Mouse (Mus musculus): Measurements from ENCODE around the gene Gdf3. TPM values are rescaled to one million over a fixed set of nuclear protein-coding genes. Genes with fewer than 3 reads are reported as not detected.

Gene Gdf3
- polyA plus RNA-seq, 1 experiment from 2014 or later, result 0.18 TPM

DNA sequence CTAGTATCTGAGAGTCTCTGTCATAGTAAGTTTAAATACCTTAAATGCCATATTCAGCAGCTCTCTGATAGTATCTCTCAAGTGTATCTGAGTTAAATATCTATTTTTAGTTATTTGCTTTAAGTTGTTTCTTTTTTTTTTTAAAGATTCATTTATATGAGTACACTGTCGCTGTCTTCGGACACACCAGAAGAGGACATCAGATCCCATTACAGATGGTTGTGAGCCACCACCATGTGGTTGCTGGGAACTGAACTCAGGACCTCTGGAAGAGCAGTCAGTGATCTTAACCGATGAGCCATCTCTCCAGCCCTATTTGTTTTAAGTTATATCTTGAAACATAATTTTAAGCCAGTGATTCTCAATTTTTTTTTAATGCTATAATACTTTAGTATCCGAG, 8.9 kb downstream of the Gdf3 start:
- Histone ChIP-seq H3K27ac (ENCODE audit: low read length) (no peak overlapping the region), H3K4me1 (ENCODE audit: control insufficient read depth, insufficient read depth, low read length) (0 out of 2 replicates have a peak, but pooled peaks cover 2% of the 10 kb centered on the region), H3K4me3 (replicated peaks; ENCODE audit: low read length) (no peak overlapping the region), H3K36me3 (ENCODE audit: control insufficient read depth, insufficient read depth, low read length) (no peaks in the 10 kb centered on the region), H3K4me2 (ENCODE audit: low read depth, low read length) (no peak overlapping the region), H3K9me3 (replicated peaks; ENCODE audit: control insufficient read depth, low read length) (no peaks in the 10 kb centered on the region), H3K27me3 (ENCODE audit: control insufficient read depth, insufficient read depth, low read length) (no peaks in the 10 kb centered on the region), H3K9ac (ENCODE audit: low read length) (no peak overlapping the region)
- no peak for ATAC-seq (ENCODE audit: insufficient read depth, low FRiP score)
- WGBS, result 85% methylated on average over 4 of the region's 4 CpGs

DNA sequence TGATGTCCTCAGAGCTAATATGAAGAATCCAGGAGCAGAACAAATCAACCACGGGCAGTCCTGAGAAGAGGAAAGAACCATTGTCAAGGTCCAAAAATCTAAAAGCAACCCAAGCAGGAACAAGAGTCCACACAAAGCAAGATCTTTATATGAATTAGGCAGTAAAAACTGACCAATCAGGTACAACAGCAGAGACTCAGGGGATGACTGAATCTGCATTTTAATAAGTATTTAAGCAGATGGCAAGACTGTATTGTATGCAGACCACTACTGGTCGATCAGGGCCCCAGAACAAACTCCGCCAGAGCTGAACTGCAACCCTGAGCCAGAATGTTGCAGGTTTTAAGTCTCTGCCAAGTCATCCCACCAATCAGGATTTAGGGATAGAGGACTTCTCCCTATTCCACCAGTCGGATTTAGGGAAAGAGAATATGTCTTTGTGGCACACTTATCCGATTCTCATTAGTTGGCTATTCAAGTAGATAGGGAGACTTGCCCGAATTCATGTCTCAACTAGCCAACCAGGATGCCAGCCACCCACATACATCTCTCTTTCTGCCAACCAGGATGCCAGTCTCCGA, 9.7 kb downstream of the Gdf3 start:
- Histone ChIP-seq H3K36me3 (ENCODE audit: control insufficient read depth, insufficient read depth, low read length) (no peaks in the 10 kb centered on the region), H3K9ac (ENCODE audit: low read length) (no peak overlapping the region), H3K4me2 (ENCODE audit: low read depth, low read length) (no peak overlapping the region), H3K9me3 (replicated peaks; ENCODE audit: control insufficient read depth, low read length) (no peaks in the 10 kb centered on the region), H3K4me3 (replicated peaks; ENCODE audit: low read length) (no peak overlapping the region), H3K27me3 (ENCODE audit: control insufficient read depth, insufficient read depth, low read length) (no peaks in the 10 kb centered on the region), H3K27ac (ENCODE audit: low read length) (no peak overlapping the region), H3K4me1 (ENCODE audit: control insufficient read depth, insufficient read depth, low read length) (0 out of 2 replicates have a peak, but pooled peaks cover 2% of the 10 kb centered on the region)
- ATAC-seq (ENCODE audit: insufficient read depth, low FRiP score), result no peak
- 84% methylated on average over 7 of the region's 7 CpGs for WGBS

DNA sequence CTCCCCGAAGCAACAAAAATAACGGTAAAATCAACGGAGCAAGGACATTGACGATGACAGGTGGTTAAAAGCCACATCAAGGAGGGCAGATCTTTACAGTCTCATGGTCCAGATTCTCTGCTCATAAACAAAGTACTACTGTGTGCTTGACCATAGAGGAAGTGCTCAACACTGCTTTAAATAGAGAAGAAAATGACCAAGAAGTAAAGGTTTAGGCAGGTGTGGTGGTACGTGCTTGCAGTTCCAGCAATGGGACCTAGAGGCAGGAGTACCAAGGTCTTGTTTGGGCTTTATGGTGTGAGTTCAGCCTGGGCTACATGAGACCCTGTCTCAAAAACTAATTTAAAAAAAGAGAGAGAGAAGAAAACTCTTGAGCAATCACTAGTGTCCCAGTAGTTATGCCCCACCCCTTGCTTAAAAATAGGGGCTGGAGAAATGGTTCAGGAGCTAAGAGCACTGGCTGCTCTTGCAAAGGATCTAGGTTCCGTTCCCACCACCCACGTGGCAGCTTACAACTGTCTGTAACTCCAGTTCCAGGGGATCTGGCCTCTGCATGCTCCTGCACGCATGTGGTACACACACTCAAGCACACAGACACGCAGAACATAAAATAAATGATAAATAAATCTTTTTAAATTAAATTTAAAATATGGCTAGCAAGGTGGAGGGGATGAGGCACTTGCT, 10.7 kb downstream of the Gdf3 start:
- no peak for ATAC-seq (ENCODE audit: insufficient read depth, low FRiP score)
- H3K9ac ChIP-seq (ENCODE audit: low read length), result no peak overlapping the region
- WGBS, result 81% methylated on average over 9 of the region's 9 CpGs
- no peak overlapping the region for H3K27ac ChIP-seq (ENCODE audit: low read length)
- H3K4me1 ChIP-seq (ENCODE audit: control insufficient read depth, insufficient read depth, low read length), result 0 out of 2 replicates have a peak, but pooled peaks cover 2% of the 10 kb centered on the region
- H3K9me3 ChIP-seq (replicated peaks; ENCODE audit: control insufficient read depth, low read length), result no peaks in the 10 kb centered on the region
- H3K27me3 ChIP-seq (ENCODE audit: control insufficient read depth, insufficient read depth, low read length), result no peaks in the 10 kb centered on the region
- no peak overlapping the region for H3K4me3 ChIP-seq (replicated peaks; ENCODE audit: low read length)
- no peaks in the 10 kb centered on the region for H3K36me3 ChIP-seq (ENCODE audit: control insufficient read depth, insufficient read depth, low read length)
- no peak overlapping the region for H3K4me2 ChIP-seq (ENCODE audit: low read depth, low read length)

DNA sequence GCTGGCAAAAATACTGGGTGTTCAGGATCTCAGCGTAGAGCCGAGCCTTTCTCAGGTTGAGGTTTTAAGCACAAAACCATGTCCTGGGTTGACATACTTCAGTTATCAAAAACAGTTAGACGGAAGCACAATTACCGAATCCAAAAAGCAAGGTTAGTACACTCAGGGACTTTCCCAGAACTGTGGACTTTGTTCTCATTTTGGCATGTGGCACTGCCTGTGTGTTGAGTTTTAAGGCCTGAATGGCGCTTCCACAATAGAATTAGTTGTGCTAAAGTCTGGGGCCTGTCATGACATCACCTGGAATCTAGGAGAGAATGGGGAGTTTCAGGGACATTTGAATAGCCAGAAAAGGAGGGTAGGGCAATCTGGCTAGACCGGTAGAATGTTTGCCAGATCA, 11.5 kb downstream of the Gdf3 start:
- Histone ChIP-seq H3K4me2 (ENCODE audit: low read depth, low read length) (no peak overlapping the region), H3K27me3 (ENCODE audit: control insufficient read depth, insufficient read depth, low read length) (no peaks in the 10 kb centered on the region), H3K9ac (ENCODE audit: low read length) (no peak overlapping the region), H3K36me3 (ENCODE audit: control insufficient read depth, insufficient read depth, low read length) (no peaks in the 10 kb centered on the region), H3K9me3 (replicated peaks; ENCODE audit: control insufficient read depth, low read length) (no peaks in the 10 kb centered on the region), H3K27ac (ENCODE audit: low read length) (no peak overlapping the region), H3K4me1 (ENCODE audit: control insufficient read depth, insufficient read depth, low read length) (0 out of 2 replicates have a peak, but pooled peaks cover 2% of the 10 kb centered on the region), H3K4me3 (replicated peaks; ENCODE audit: low read length) (no peak overlapping the region)
- ATAC-seq (ENCODE audit: insufficient read depth, low FRiP score), result no peak
- 77% methylated on average over 6 of the region's 6 CpGs for WGBS

DNA sequence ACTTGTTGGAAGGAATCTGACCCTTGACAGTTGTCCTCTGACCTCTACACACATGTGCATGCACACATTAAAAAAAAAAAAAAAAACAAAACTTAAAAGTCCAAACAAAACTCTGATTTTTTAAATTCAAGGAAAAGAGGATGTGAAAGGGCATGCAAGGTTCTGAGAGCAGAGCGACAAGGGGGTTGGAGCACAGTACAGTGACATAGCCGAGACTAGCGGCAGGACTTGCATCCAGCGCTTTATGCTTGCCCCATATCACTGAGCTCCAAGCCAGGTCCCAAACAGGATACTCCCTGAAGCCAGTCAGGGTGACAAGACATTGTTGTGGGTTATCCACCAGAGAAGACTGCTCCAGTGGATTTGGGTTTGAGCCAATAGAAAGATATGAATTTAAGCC, 11.9 kb downstream of the Gdf3 start:
- no peaks in the 10 kb centered on the region for H3K9me3 ChIP-seq (replicated peaks; ENCODE audit: control insufficient read depth, low read length)
- ATAC-seq (ENCODE audit: insufficient read depth, low FRiP score), result no peak
- 91% methylated on average over 4 of the region's 4 CpGs for WGBS

DNA sequence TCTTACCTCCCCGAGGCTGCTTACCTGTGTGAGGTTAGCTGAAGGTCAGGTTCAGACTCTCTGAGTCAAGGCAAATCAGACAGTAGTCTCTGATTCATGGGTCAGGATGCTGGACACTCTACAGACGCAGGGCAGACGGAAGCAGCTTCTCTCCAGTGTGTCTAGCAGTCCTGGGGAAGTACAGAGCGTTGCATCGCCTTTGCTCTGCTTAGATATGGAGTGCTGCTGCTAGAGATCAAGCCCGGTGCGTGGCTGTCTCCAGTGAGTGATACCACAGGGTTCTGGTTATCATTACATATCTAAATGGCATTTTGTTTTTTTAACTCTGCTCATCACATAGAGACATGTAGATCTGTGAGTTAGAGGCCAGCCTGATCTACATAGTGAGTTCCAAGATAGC, 13.3 kb downstream of the Gdf3 start:
- Histone ChIP-seq H3K9me3 (replicated peaks; ENCODE audit: control insufficient read depth, low read length) (no peaks in the 10 kb centered on the region), H3K4me1 (ENCODE audit: control insufficient read depth, insufficient read depth, low read length) (0 out of 2 replicates have a peak, but pooled peaks cover 2% of the 10 kb centered on the region), H3K36me3 (ENCODE audit: control insufficient read depth, insufficient read depth, low read length) (no peaks in the 10 kb centered on the region), H3K9ac (ENCODE audit: low read length) (no peak overlapping the region), H3K4me2 (ENCODE audit: low read depth, low read length) (no peak overlapping the region), H3K27ac (ENCODE audit: low read length) (no peak overlapping the region), H3K27me3 (ENCODE audit: control insufficient read depth, insufficient read depth, low read length) (no peaks in the 10 kb centered on the region), H3K4me3 (replicated peaks; ENCODE audit: low read length) (no peak overlapping the region)
- WGBS, result 67% methylated on average over 7 of the region's 7 CpGs
- no peak for ATAC-seq (ENCODE audit: insufficient read depth, low FRiP score)

More for the DNA sequence above, 11.9 kb downstream of the Gdf3 start:
- H3K9ac ChIP-seq (ENCODE audit: low read length), result no peak overlapping the region
- H3K36me3 ChIP-seq (ENCODE audit: control insufficient read depth, insufficient read depth, low read length), result no peaks in the 10 kb centered on the region
- H3K4me3 ChIP-seq (replicated peaks; ENCODE audit: low read length), result no peak overlapping the region
- H3K4me2 ChIP-seq (ENCODE audit: low read depth, low read length), result no peak overlapping the region
- no peaks in the 10 kb centered on the region for H3K27me3 ChIP-seq (ENCODE audit: control insufficient read depth, insufficient read depth, low read length)
- no peak overlapping the region for H3K27ac ChIP-seq (ENCODE audit: low read length)
- 0 out of 2 replicates have a peak, but pooled peaks cover 2% of the 10 kb centered on the region for H3K4me1 ChIP-seq (ENCODE audit: control insufficient read depth, insufficient read depth, low read length)

DNA sequence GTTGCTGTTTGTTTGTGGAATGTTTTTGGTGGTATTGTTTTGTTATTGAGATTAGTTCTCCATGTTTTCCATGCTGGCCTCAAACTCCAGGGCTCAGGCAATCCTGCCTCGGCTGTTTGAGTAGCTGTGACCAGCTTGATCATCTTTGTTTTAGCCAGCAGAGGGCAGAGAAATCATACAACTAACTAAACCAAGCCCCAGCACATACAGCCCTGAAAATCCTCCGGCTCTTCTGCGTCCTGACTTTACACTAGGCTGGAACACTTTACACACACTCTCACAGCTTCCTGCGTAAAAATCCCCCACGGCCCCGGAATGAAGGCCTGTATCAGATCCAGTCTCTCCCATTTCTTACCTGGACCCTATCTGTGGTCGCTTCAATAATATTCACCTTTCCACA, 14.2 kb downstream of the Gdf3 start:
- H3K4me3 ChIP-seq (replicated peaks; ENCODE audit: low read length), result no peak overlapping the region
- no peaks in the 10 kb centered on the region for H3K36me3 ChIP-seq (ENCODE audit: control insufficient read depth, insufficient read depth, low read length)
- no peak overlapping the region for H3K9ac ChIP-seq (ENCODE audit: low read length)
- no peak for ATAC-seq (ENCODE audit: insufficient read depth, low FRiP score)
- H3K4me2 ChIP-seq (ENCODE audit: low read depth, low read length), result no peak overlapping the region
- no peak overlapping the region for H3K27ac ChIP-seq (ENCODE audit: low read length)
- no peaks in the 10 kb centered on the region for H3K27me3 ChIP-seq (ENCODE audit: control insufficient read depth, insufficient read depth, low read length)
- H3K4me1 ChIP-seq (ENCODE audit: control insufficient read depth, insufficient read depth, low read length), result 0 out of 2 replicates have a peak, but pooled peaks cover 2% of the 10 kb centered on the region
- 21% methylated on average over 7 of the region's 7 CpGs for WGBS
- H3K9me3 ChIP-seq (replicated peaks; ENCODE audit: control insufficient read depth, low read length), result no peaks in the 10 kb centered on the region

DNA sequence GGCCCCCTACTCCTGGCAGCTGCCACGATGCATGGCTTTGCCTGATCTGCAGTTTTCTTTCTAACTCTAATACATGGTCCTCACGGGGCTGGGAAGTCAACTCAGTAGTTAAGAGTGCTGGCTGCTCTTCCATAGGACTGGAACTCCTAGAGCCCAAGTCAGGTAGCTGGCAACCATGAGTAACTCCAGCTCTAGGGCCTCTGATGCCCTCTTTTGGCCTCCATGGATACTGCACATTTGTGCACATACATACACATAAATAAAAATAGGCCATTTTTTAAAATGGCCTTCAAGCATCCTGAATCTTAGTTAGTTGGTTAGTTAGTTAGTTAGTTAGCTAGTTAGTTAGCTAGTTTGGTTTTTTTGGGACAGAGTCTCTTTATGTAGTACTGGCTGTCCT, 17.0 kb downstream of the Gdf3 start:
- ATAC-seq (ENCODE audit: insufficient read depth, low FRiP score), result no peak
- no peak overlapping the region for H3K4me2 ChIP-seq (ENCODE audit: low read depth, low read length)
- no peak overlapping the region for H3K9ac ChIP-seq (ENCODE audit: low read length)
- no peaks in the 10 kb centered on the region for H3K36me3 ChIP-seq (ENCODE audit: control insufficient read depth, insufficient read depth, low read length)
- H3K27me3 ChIP-seq (ENCODE audit: control insufficient read depth, insufficient read depth, low read length), result no peaks in the 10 kb centered on the region
- H3K9me3 ChIP-seq (replicated peaks; ENCODE audit: control insufficient read depth, low read length), result no peaks in the 10 kb centered on the region
- H3K4me1 ChIP-seq (ENCODE audit: control insufficient read depth, insufficient read depth, low read length), result 0 out of 2 replicates have a peak, but pooled peaks cover 1% of the 10 kb centered on the region
- H3K27ac ChIP-seq (ENCODE audit: low read length), result no peak overlapping the region
- no peak overlapping the region for H3K4me3 ChIP-seq (replicated peaks; ENCODE audit: low read length)
- WGBS, result 88% methylated on average over 2 of the region's 2 CpGs

DNA sequence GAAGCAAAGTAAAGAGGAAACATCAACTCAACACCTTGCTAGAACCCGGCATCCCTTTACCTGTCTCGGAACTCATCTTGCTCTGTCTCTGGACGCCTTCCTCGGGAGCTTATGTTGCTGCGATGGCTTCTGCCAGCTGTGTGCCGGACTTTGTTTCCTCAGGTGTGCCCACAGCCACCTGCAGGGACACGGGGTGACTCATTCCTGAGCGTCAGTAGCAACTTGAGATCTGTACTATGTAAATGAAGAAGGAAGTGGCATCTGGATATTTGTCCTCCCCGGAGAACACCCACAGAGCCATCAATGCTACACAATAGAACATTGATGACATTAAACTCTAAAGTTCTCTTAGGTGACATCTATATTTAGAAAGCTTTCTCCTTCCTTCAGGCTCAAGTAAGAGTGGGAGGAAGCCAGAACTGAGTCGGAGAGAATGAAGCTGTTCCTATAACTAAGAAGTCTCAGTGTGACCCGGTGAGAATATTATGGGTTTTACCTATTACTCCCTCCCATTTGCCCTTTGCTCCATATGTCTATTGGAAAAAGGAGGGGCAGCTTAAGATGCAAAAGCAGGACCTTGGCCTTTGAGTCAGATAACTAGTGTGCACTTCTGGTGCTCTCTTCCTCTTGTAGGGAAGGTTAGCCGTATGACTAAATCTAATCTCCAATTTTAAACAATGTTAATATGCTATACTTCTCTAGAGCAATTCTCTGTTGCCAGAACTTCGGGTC, 18.7 kb downstream of the Gdf3 start:
- H3K27me3 ChIP-seq (ENCODE audit: control insufficient read depth, insufficient read depth, low read length), result no peaks in the 10 kb centered on the region
- H3K4me1 ChIP-seq (ENCODE audit: control insufficient read depth, insufficient read depth, low read length), result no peaks in the 10 kb centered on the region
- H3K4me3 ChIP-seq (replicated peaks; ENCODE audit: low read length), result no peak overlapping the region
- ATAC-seq (ENCODE audit: insufficient read depth, low FRiP score), result peak; percentile 70; the same call in 1 of the 2 replicates
- WGBS, result 71% methylated on average over 13 of the region's 13 CpGs
- no peak overlapping the region for H3K9ac ChIP-seq (ENCODE audit: low read length)
- H3K36me3 ChIP-seq (ENCODE audit: control insufficient read depth, insufficient read depth, low read length), result no peaks in the 10 kb centered on the region
- no peak overlapping the region for H3K4me2 ChIP-seq (ENCODE audit: low read depth, low read length)
- H3K27ac ChIP-seq (ENCODE audit: low read length), result no peak overlapping the region
- no peaks in the 10 kb centered on the region for H3K9me3 ChIP-seq (replicated peaks; ENCODE audit: control insufficient read depth, low read length)
